Mouse (Mus musculus) natural killer cell, adult 2 months (primary cell): ENCODE measurements around the gene Polr3e.

ENCODE experiments used
- DNase-seq, 2 experiments: peaks; one replicate each; pipeline ENCODE4 v3.0.0; 2022; ENCODE audit warnings: low spot score in 2 of 2

The Polr3e gene

DNA sequence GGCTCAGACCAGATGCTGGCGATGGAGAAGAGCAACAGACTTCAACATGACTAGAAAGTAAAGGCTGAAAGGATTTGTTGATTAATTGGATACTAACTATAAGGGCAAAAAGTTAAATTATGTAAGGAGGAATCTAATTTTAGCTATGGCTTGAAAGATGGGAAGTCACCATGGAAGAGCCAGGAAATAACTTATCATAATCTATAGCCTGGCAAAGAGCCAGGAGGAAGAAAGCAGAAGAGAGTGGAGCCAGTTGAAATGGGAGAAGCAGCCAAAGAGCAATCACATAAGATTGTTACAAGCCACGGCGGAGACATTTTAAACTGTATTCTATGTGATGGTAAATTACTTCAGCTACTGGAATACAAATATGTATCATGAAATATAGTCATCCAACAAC is 56.5 kb downstream of the Polr3e start:
- DNase-seq = no peak

GRCm38 (mm10) chr7:120977063-120977462 is 59.5 kb downstream of the Polr3e start:
- no peak for DNase-seq

GRCm38 (mm10) chr7:120980041-120980440 is 62.5 kb downstream of the Polr3e start:
- no peak for DNase-seq

- DNase-seq = peak; percentile 25 to 29
Measured at GRCm38 (mm10) chr7:120980931-120981924, 63.7 kb downstream of the Polr3e start.

DNA sequence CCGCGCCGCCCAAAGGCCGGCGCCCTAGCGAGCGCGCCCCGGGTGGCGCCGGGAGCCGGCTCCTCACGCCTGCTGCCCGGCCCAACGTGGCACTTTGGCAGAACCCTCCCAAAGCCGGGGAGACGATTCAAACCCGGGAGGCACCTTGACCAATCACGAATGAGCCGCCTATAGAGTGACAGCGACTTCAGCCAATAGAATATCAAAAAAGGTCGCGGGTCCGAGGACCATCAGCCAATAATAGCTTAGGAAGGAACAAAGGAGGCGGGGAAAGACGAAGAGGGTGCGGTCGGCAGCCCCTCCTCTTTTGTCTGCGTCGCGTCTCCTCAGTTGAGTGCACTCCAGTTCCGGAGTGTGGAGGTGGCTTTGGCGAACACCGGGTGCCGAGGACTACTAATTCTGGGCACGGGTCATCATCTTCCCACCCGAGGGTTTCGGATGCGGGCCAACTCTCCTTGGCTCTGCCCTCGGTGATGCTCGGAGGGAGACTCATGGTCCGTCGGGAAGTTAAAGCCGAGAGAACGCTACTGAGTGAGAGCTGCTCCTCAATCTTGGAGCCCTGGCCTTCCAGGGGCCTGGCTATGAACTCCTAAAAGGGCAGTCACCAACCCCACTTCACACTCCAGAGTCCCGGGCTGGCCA is 64.8 kb downstream of the Polr3e start, which contains the start of the genes Cdr2 and Mfsd13b:
Gene Cdr2, minus strand, starts transcription at position 113 of the 642 bp plus-strand sequence.
Gene Mfsd13b, plus strand, starts transcription at position 310 of the 642 bp plus-strand sequence.
- peak; percentile 94 for DNase-seq

GRCm38 (mm10) chr7:120982968-120983367 is 65.4 kb downstream of the Polr3e start:
- no peak for DNase-seq

GRCm38 (mm10) chr7:120991191-120991590 is 73.6 kb downstream of the Polr3e start:
- DNase-seq = no peak
